In the genomic region with DNA sequence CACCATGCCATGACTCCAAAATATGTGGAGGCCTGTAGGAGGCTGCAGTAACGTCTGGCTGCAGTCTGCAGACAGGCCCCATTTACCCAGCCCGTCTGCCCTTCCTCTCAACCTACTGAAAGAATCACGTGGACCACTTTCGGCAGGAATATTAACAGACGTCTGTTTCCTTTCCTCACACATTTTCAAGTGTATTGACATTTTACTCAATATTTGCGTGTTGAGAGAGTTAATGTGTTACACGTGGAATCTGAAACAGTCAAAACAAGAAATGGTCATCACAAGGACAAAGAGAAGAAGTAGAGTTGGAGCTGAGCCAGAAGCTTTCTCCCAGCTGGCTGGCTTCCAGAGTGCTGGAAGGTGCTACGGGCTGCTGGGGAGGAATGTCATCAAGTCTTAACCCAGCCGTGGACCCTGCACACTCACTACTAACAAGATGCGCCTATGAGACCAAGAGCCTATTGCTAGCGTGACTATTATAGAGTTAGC, we compare ENCODE assay signal across 9 mouse cellular contexts. TPM values are rescaled to one million over a fixed set of nuclear protein-coding genes. Genes with fewer than 3 reads are reported as not detected.
DNase-seq lines count a peak whose midpoint lies in the region; ATAC-seq lines count a peak whose summit lies in the region.
"Had no signal": no experiment of that assay in that cellular context is flagged by ENCODE, and none has a peak within 500 bp of the region (broad histone marks: within the 10 kb centered on the region; RNA-seq: fewer than 3 reads in every experiment).

No protein-coding gene starts in this region.

- no peaks in the 10 kb centered on the region for H3K9me3 ChIP-seq in heart, embryonic 13.5 days
- no peaks in the 10 kb centered on the region for H3K9me3 ChIP-seq in hindbrain, embryonic 15.5 days
- H3K9me3 ChIP-seq in lung, embryonic 16.5 days (ENCODE audit: control insufficient read depth, low read length): no peaks in the 10 kb centered on the region
- H3K9me3 ChIP-seq: embryonic facial prominence, embryonic 15.5 days had no signal

- peak; percentile 35; the same call in 1 of the 2 replicates for ATAC-seq in heart, embryonic 13.5 days (ENCODE audit: extremely low read depth, insufficient number of reproducible peaks, low FRiP score, low TSS enrichment)
- peak; percentile 46; the same call in 1 of the 2 replicates for ATAC-seq in hindbrain, embryonic 15.5 days (ENCODE audit: low FRiP score, low read depth)
- peak; percentile 88 for ATAC-seq in lung, embryonic 16.5 days (ENCODE audit: low read depth)

- peak overlapping the region; percentile 84 for H3K27ac ChIP-seq in heart, embryonic 13.5 days (replicated peaks)
- peak overlapping the region; percentile 57; the same call in 1 of the 2 replicates for H3K27ac ChIP-seq in hindbrain, embryonic 15.5 days (replicated peaks)
- peak overlapping the region; percentile 39; the same call in 1 of the 2 replicates for H3K27ac ChIP-seq in lung, embryonic 16.5 days (ENCODE audit: low read length)
- H3K27ac ChIP-seq: embryonic facial prominence, embryonic 15.5 days had no signal

- peaks cover 44% of the 10 kb centered on the region for H3K4me1 ChIP-seq in heart, embryonic 13.5 days
- peaks cover 36% of the 10 kb centered on the region for H3K4me1 ChIP-seq in hindbrain, embryonic 15.5 days (replicated peaks)
- H3K4me1 ChIP-seq in lung, embryonic 16.5 days (replicated peaks; ENCODE audit: control insufficient read depth, insufficient read depth, low read length): peaks cover 19% of the 10 kb centered on the region

- WGBS in heart, embryonic 13.5 days: 12% methylated on average over 11 of the region's 11 CpGs
- 39% methylated on average over 11 of the region's 11 CpGs for WGBS in hindbrain, embryonic 15.5 days
- WGBS in lung, embryonic 16.5 days: 7% methylated on average over 11 of the region's 11 CpGs

- peak overlapping the region; percentile 46 for H3K4me2 ChIP-seq in heart, embryonic 13.5 days
- H3K4me2 ChIP-seq in hindbrain, embryonic 15.5 days: no peak overlapping the region
- peak overlapping the region; percentile 4; the same call in 1 of the 2 replicates for H3K4me2 ChIP-seq in lung, embryonic 16.5 days (ENCODE audit: low read depth, low read length)
- H3K4me2 ChIP-seq: embryonic facial prominence, embryonic 15.5 days had no signal

- no peaks in the 10 kb centered on the region for H3K27me3 ChIP-seq in heart, embryonic 13.5 days (replicated peaks)
- no peaks in the 10 kb centered on the region for H3K27me3 ChIP-seq in hindbrain, embryonic 15.5 days
- H3K27me3 ChIP-seq in lung, embryonic 16.5 days (ENCODE audit: control insufficient read depth, insufficient read depth, low read depth, low read length): no peaks in the 10 kb centered on the region
- H3K27me3 ChIP-seq: embryonic facial prominence, embryonic 15.5 days had no signal

- H3K36me3 ChIP-seq in heart, embryonic 13.5 days: no peaks in the 10 kb centered on the region
- no peaks in the 10 kb centered on the region for H3K36me3 ChIP-seq in hindbrain, embryonic 15.5 days
- H3K36me3 ChIP-seq in lung, embryonic 16.5 days (ENCODE audit: control insufficient read depth, insufficient read depth, low read length): no peaks in the 10 kb centered on the region
- H3K36me3 ChIP-seq: embryonic facial prominence, embryonic 15.5 days had no signal

- intact Hi-C loops in heart, postnatal 25 days (cut with DNase I): no loop called here
- intact Hi-C loops in left cerebral cortex, postnatal 36 days (cut with DNase I): no loop called here

- H3K9ac ChIP-seq in heart, embryonic 13.5 days: peak overlapping the region; percentile 48; the same call in 1 of the 2 replicates
- H3K9ac ChIP-seq in hindbrain, embryonic 15.5 days: no peak overlapping the region
- no peak overlapping the region for H3K9ac ChIP-seq in lung, embryonic 16.5 days (ENCODE audit: low read length)
- H3K9ac ChIP-seq: embryonic facial prominence, embryonic 15.5 days had no signal

- no peak overlapping the region for H3K4me3 ChIP-seq in heart, embryonic 13.5 days
- H3K4me3 ChIP-seq in hindbrain, embryonic 15.5 days: no peak overlapping the region
- no peak overlapping the region for H3K4me3 ChIP-seq in lung, embryonic 16.5 days (ENCODE audit: low read length)
- H3K4me3 ChIP-seq: embryonic facial prominence, embryonic 15.5 days had no signal

- DNase-seq in heart, postnatal 25 days (ENCODE audit: low spot score): no peak
- peak; percentile 53 for DNase-seq in adrenal gland, postnatal 25 days
- no peak for DNase-seq in right cerebral cortex, adult 18-20 months
- no peak for DNase-seq in left cerebral cortex, postnatal 36 days (ENCODE audit: low spot score in 2 of 2)
- no peak for DNase-seq in urinary bladder, adult 2 months (ENCODE audit: low spot score)

RNA-seq across cellular contexts. Expression of a gene that starts 22.4 kb away (rescaled TPM):
- polyA plus RNA-seq in heart, embryonic 13.5 days (2015; fragmentation: Nextera tagmentation; extraction: Ambion mirVana): 5.6 and 6.2 TPM in 2 replicates
- total RNA-seq in heart, postnatal 25 days (2021): 1 to 10 TPM; 2.1 TPM
- 12.3 and 13.6 TPM in 2 replicates for total RNA-seq in adrenal gland, postnatal 25 days (2021)
- polyA plus RNA-seq in hindbrain, embryonic 15.5 days (2015; fragmentation: Nextera tagmentation; extraction: Ambion mirVana): 11.8 and 13.3 TPM in 2 replicates
- polyA plus RNA-seq in lung, embryonic 16.5 days (2015; fragmentation: Nextera tagmentation; extraction: Ambion mirVana): 10.8 and 11.3 TPM in 2 replicates
- 10 to 100 TPM; 20.6 to 22.2 TPM for total RNA-seq in left cerebral cortex, postnatal 36 days (2021)
- 9.9 and 10.3 TPM in 2 replicates for polyA plus RNA-seq in urinary bladder, adult 2 months (2012; rRNA removed)

Comparison
In these comparisons a context has a peak if more than half of its experiments do, and no peak if none do; other contexts are left out.
1. ATAC-seq: peak in every context shown above with its lines; median percentile 88 in lung, embryonic 16.5 days; 46 in hindbrain, embryonic 15.5 days; 35 in heart, embryonic 13.5 days.